Mouse (Mus musculus) E14TG2a.4 (cell line): ENCODE measurements around the gene Orc2.

ENCODE experiments used
- H3K27me3 ChIP-seq: 2 replicates; pipeline ENCODE4 v1.6.1; 2014; ENCODE audit warnings: low read length, control low read depth; ENCODE audit not compliant: insufficient read depth
- H3K36me3 ChIP-seq: 2 replicates; pipeline ENCODE4 v1.6.1; 2014; ENCODE audit warnings: low read length, control low read depth; ENCODE audit not compliant: insufficient read depth
- H3K4me1 ChIP-seq: replicated peaks from 2 replicates; pipeline ENCODE4 v1.6.1; 2014; ENCODE audit warnings: low read depth, low read length, control low read depth
- H3K4me3 ChIP-seq: replicated peaks from 2 replicates; pipeline ENCODE4 v1.5.1; 2014; ENCODE audit warnings: mild to moderate bottlenecking, low read length
- H3K9me3 ChIP-seq: 2 replicates; pipeline ENCODE4 v1.6.1; 2014; ENCODE audit warnings: low read length, control low read depth
- CTCF ChIP-seq: conservative IDR thresholded peaks from 2 replicates; pipeline ENCODE4 v1.5.1; 2014; ENCODE audit warnings: low read length
- NANOG ChIP-seq: IDR thresholded peaks from 2 replicates; pipeline ENCODE4 v1.6.1; 2014; ENCODE audit warnings: borderline replicate concordance, low read length, mixed read lengths
- POU5F1 ChIP-seq: IDR thresholded peaks from 2 replicates; pipeline ENCODE4 v1.6.1; 2014; ENCODE audit warnings: low read length, borderline replicate concordance

The Orc2 gene

GRCm38 (mm10) chr1:58420032-58420431, 84.9 kb downstream of the Orc2 start:
- Histone ChIP-seq H3K9me3 (no peaks in the 10 kb centered on the region), H3K4me1 (peaks cover 55% of the 10 kb centered on the region), H3K4me3 (no peak overlapping the region), H3K27me3 (no peaks in the 10 kb centered on the region), H3K36me3 (peaks cover 69% of the 10 kb centered on the region)
- TF ChIP-seq NANOG (no peak), POU5F1 (no peak), CTCF (no peak)

- H3K9me3 ChIP-seq: no peaks in the 10 kb centered on the region
- H3K36me3 ChIP-seq: peaks cover 94% of the 10 kb centered on the region
- no peak overlapping the region for H3K4me3 ChIP-seq
- H3K4me1 ChIP-seq: peaks cover 47% of the 10 kb centered on the region
- no peaks in the 10 kb centered on the region for H3K27me3 ChIP-seq
- TF ChIP-seq CTCF: no peak
- no peak for TF ChIP-seq POU5F1
- no peak for TF ChIP-seq NANOG
Observed at GRCm38 (mm10) chr1:58416048-58416447, 88.9 kb downstream of the Orc2 start.

- H3K27me3 ChIP-seq: no peaks in the 10 kb centered on the region
- peaks cover 97% of the 10 kb centered on the region for H3K36me3 ChIP-seq
- H3K4me3 ChIP-seq: no peak overlapping the region
- H3K4me1 ChIP-seq: peaks cover 50% of the 10 kb centered on the region
- no peaks in the 10 kb centered on the region for H3K9me3 ChIP-seq
- TF ChIP-seq CTCF (no peak), NANOG (no peak), POU5F1 (no peak)
Observed at GRCm38 (mm10) chr1:58415442-58415841, 89.5 kb downstream of the Orc2 start.
